Mouse (Mus musculus): ENCODE measurements around the gene Atrn.

Gene Atrn

DNA sequence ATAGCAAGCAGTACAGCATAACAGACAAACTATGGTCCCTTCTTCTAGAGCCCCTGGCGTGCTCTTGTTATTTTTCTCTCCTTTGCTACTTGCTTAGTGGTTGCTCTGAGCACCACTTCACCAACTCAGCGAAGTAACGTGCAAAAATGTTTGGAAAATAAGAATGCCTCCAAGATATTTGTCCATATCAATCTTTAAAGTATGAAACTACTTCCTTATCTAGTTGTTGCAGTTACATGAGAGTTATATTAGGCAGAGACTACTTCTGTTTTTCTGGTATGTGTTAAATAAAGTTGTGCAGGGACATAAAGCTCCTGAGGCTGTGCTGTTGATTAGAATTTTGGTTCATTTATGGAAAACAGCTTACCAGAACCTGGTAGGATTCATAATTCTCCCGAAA lies 64.7 kb downstream of the Atrn start:
- 93% methylated on average over 4 of the region's 4 CpGs for WGBS

DNA sequence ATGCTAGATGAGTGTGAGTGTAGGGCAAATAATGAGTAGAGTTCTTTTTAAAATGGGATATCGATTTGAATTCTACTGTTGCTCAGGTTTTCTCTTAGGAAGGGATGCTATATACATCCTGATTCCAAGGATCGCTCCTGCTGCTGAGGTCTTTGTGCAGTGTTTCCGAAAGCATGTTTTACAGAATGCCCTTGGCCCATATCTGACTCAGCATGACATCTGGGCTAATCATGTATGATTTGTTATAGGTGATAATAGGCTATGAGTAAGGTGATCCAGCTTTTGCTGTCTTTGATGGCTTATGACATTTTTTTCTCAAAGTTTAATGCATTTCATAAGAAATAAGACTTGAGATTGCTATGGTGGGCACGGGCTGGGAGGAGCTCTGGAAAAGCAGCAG lies 66.1 kb downstream of the Atrn start:
- 88% methylated on average over 4 of the region's 4 CpGs for WGBS

DNA sequence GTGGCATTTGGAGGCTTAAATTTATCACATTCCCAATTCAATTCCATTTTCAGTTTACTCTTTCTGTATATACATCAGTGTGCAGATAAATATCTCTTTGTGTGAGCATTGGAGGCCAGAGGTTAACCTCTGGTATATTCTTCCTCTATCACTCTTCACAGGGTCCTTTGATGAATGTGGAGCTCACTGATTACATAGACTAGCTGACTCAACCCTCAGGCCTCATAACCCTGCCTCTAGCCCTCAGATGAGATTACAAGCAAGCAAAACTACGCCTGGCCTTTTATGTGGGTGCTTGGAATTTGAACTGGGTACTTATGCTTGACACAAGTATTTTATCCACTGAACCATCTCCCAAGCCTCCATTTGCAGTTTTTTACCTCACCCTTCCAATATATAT lies 68.6 kb downstream of the Atrn start:
- 94% methylated on average over 1 of the region's 1 CpGs for WGBS

DNA sequence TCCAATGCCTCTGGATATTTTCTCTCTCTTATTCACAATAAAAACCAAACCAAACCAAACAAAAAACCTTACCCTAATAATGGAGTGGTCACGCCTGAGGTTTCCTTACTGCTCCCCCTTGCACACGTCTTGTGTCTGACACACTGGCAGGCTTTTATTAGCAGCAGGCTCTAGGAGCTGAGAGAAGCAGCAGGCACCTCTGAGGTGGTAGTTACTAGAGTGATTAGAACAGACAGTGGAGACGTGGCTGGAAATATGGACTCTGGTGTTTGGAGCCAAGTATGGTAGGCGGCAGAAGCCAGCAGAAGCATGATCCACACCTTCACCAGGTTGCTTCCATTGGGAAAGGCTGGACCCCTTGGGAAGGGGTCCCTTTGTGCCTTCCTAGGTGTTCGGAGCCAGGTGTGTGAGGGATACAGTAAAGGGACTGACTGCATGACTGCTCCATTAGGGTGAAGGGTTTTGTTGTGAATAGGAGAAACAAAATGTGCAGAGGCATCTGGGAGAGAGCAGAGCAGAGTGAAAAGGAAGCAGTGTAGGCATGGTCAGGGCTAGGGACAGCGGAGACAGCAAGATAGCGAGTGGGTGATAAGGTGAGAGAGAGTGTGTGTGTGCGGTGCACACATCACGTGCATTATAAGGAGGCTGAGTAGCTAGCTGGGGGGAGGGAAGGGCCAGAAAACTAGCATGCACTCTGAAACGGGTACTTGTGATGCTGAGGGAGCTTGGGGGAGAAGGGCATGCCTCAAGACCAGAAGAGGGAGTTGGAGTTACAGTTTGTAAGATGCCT lies 72.0 kb downstream of the Atrn start:
- 69% methylated on average over 10 of the region's 10 CpGs for WGBS

DNA sequence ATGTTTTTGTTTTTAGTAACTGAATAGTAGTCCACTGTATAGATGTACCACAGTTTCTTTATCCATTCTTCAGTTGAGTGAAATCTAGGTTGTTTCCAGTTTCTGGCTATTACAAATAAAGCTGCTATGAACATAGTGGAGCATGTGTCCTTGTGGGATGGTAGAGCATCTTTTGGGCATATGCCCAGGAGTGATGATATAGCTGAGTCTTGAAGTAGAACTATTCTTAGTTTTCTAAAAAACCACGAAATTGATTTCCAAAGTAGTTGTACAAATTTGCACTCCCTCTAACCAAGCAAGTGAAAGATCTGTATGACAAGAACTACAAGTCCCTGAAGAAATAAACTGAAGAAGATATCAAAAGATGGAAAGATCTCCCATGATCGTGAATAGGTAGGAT lies 86.5 kb downstream of the Atrn start:
- 57% methylated on average over 2 of the region's 2 CpGs for WGBS

DNA sequence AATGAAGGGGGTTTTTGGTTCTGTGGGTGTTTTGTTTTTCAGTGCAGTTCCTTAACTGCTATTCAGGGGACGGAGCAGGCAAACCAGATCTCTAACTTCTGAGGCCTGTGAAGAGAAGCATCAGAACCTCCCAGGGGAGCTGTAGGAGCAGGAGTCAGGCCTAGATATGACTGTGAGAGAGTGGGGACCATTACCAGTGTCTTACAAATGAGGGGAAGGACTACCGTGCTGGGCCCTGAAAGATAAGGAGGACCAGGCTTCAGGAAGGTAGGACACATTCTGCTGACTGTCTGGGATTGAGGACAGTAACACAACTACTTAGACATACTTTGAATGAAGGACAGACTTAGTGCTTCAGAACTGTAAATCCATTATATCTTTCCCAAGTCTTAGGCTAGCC lies 102.8 kb downstream of the Atrn start:
- 80% methylated on average over 2 of the region's 2 CpGs for WGBS

DNA sequence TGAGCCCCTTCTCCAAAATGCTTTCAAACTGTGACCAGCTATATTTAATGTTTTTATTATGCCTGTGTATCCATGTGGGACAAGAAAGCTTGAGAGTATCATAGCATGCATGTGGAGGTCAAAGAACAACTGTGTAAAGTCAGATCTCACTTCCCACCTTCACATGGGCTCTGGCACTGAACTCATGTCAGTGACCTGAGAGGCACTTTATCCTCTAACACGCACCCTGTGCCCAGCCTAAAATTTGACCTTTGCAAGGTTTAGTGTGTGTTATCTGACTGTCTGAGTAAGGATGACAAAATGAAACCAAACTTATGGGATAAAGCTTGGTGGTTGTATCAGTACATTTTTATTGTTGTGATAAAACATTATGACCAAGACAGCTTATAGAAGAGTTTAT lies 104.3 kb downstream of the Atrn start:
- 90% methylated on average over 1 of the region's 1 CpGs for WGBS

DNA sequence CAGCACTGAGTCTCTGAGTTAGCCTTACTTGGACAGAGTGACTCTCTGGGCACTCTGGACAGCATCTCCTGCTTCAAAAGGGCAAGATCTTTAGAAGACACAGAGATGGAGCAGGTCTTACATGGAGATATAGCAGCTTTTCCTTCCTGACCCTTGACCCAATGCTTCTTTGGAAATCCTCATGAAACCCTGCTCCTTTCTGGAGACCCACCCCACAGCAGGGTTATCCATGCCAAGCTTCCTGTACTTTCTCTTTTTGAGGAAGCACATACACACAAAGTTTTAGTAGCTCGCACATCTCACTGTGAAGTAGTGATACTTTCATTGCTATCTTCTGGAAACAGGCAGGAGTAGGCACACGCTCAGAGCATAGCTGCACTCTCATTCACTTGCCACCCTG lies 118.9 kb downstream of the Atrn start:
- WGBS = 85% methylated on average over 2 of the region's 2 CpGs

DNA sequence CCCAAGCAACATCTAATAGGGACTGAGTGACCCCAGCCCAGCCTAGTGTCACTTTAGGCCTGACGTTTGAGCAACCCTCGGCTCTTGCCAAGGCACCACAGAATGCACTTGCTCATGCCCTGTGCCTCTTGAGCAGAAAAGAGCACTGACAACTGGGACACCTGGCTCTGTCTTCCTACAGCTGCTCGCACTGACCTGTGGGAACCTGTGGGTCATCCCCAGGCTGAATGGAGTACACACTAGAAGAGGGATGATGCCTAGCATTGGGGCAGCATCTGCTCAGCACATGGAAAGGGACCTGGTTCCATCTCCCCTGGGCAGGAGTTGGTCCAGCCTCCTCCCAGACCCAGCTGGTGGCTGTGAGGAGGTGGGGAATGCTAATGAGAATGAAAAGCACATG lies 120.6 kb downstream of the Atrn start:
- WGBS = 85% methylated on average over 3 of the region's 3 CpGs

DNA sequence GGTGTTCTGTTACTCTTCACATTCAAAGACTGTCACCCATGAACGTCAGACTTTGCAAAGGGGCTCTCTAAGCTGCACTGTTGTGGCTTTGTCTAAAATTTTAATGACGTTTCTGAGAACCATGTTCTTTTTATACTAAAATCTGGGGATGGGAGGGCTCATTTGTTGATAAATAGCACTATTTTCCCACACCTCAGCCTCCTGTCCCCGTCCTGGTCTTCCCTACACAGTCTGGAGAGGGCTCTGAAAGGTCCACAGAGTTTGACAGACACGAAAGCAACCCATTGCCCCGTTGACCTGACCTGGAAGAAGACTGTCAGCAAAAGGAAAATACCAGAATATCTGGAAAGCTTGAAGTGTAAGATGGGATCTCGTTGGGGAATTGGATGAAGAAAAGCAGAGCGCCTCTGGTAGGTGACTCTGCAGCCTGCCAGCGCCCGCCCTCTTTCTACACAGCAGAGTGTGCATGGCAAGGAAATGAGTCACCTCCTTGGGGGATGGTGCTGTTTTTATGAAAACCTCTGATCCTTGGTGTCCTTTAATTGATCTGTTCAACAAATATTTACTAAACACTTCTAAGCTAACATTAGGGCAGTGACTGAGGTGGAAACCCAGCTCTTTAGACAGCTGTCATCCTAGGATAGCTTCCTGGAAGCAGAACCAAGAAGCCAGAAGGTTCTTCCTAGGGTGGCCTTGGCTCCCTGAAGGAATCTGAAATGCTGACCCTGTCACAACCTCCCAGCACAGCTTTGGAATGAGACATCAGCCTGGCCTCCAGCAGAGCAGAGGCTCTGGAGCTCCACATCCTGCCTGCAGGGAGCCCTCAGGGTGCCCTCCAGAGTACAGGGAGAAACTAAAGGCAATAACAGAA lies 123.0 kb downstream of the Atrn start:
- WGBS = 55% methylated on average over 9 of the region's 9 CpGs

DNA sequence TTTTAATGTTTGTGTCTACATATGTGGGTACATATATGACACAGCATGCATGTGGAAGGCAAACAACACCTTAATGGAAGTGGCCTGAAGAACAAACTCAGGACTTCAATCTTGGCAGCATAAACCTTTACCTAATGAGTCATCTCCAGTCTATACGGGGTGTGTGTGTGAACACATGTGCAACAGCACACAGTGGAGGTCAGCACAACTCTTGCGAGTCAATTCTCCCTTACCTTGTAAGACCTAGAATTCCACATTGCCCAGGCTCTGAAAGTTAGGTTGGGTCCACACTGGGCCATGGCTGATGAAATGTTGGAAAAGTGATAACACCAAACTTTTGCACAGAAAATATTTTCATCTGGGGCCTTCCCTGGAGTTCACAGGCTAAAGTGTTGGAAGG lies 124.3 kb downstream of the Atrn start:
- 74% methylated on average over 2 of the region's 2 CpGs for WGBS

DNA sequence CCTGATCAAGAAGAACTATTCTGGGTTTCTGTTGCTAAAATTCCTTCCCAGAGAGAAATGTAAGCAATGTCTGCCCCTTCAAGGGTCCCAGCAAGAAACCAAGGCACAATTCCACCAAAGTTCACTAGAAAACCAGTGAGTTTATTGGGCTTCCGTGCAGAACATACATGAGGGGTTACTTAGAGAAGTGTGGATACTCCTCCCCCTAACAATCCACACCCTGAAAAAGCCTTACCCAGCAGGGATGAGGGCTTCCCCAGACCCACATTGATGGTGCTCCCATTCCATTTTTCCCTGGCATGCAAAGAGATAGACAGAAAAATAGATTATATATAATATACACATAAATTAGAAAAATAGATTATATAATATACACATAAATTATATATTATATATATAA lies 124.7 kb downstream of the Atrn start:
- 88% methylated on average over 1 of the region's 1 CpGs for WGBS

DNA sequence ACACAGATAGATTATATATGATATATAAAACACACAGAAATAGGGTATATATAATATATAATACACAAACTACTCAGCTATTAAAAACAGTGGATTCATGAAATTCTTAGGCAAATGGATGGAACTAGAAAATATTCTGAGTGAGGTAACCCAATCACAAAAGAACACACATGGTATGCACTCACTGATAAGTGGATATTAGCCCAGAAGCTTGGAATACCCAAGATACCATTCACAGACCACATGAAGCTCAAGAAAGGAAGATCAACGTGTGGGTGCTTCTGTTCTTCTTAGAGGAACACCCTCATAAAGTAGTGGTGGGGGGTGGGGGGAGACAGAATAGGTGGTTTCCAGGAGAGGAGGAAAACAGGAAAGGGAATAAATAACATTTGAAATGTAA lies 125.1 kb downstream of the Atrn start:
- 66% methylated on average over 1 of the region's 1 CpGs for WGBS

DNA sequence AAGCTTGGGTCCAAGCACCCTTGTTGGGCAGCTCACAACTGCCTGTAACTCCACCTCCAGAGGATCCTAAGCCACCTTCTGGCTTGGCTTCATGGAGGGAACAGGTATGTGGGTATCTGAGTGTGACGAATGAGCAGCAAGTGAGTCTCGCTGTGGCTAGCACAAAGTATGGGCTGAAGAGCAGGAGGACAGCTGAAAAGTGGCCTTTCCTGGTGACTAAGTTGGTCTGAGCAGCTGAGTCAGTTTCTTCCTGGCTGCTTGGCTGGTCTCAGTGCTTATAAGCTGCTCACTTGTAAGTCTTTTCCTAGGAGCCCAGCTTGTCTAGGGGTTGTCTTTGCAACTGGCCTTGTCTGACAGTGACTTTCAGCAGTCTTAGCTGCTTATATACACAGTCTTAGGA lies 130.0 kb downstream of the Atrn start:
- 93% methylated on average over 2 of the region's 2 CpGs for WGBS

DNA sequence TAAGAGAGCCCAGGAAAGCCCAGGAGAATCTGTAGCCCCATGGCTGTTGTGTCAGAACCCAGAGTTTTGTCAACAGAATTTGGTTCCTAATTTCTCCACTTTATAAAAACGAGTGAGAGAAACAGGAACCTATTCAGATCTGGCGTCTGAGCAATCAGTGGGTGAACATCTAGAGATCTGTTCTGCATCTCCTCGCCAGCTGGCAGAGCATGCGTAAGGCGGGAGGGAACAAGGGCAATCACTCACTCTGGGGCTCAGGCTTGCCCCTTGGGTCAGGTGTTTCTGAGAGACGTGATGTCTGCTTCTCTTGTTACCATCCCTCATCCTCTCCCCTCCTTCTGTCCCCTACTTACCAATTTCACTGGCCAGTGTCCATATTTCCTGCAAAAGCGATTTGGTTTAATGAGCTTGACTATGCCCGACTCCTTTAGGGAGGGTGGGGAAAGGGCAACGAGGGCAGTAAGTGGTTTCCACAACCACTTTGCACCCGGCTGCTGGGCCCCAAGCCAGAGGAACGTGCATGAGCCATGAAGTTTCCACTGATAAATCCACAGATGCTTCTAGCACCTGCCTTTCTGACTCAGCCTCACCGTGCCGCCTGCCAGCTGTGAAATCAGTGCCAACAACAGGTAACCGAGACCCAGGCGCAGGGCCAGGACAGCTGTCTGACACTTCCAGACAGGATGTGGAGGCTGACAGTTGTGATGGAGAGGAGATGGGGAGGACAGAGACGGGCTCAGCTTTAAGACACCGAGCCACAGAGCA lies 131.1 kb downstream of the Atrn start:
- 22% methylated on average over 17 of the region's 17 CpGs for WGBS

DNA sequence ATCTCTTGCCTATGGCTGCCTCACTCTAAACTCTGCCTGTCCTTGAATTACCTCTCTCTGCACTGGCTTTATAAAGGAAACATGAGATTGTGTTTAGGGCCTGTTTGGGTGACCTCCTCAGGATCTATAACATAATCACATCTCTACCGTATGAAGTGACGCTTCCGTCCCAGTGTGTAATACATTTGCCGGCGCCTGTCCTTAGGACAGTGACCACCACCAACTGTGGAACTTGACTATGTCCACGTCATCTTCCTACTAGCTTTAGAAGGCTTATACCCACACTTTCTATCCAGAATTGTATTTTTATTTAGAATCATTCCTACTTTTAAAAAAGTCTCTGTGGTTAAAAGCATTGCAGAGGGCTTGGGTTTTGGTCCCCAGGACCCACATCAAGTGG lies 131.9 kb downstream of the Atrn start:
- 91% methylated on average over 6 of the region's 6 CpGs for WGBS

DNA sequence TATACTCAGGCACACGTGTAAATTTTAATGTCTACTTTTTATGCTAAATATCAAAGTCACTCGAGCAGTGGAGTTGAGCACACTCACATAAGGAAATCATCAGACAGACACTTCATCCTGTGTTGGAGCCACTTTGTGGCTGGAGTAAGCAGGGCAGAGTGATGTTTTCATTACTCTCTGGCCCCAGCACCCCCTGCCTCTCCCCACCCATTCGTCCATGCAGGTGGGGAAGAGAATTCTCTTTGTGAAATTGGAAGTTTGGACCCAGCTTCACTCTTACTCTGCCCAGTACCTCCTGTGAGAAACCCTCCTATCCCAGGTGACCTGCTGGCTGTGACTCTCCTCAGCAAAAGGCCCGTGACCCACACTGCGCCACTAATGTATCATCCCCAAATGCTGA lies 132.4 kb downstream of the Atrn start:
- 82% methylated on average over 5 of the region's 5 CpGs for WGBS

DNA sequence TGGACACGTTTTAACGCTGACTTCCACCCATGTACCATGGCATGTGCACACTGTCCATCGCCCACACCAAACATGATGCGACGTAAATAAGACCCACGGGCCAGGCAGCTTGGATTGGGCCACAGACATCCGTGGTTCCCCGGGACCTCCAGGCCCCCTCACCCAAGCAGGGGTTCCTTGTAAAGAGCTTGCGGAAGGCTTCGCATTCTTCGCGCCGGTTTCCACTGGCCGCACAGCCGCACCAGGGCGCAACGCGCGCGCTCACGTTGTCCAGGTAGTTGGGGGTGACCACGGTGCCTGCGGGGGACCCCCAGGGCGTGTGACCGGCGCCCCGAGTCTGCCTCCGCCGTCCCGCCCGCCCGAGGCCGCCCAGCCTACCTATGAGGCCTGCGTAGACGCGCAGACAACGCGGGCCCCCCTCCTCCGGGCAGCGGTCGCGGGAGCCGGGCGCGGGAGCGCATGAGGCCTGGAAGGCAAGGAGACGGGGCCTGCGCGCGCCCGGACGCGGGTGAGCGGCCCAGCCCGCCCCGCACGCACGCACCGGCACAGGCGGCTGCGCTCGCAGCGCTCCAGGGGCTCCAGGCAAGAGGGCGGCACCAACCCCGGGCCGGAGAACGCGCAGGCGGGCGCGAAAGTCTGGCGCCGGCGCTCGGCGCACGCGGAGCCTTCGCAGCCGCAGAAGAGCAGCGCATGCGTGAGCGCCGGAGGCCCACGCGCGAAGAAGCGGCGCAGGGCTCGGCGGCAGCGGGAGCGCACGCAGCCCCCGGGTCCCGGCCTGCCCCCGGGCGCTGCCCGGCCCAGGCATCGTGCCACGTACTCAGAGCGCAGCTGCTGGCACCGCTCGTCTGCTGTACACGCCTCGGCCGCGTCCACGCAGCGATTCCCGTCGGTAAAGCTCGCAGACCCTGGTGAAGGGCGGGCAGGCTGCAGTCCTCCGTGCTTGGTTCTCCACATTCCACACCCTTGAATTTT lies 134.8 kb downstream of the Atrn start:
- WGBS = 2% methylated on average over 106 of the region's 115 CpGs

DNA sequence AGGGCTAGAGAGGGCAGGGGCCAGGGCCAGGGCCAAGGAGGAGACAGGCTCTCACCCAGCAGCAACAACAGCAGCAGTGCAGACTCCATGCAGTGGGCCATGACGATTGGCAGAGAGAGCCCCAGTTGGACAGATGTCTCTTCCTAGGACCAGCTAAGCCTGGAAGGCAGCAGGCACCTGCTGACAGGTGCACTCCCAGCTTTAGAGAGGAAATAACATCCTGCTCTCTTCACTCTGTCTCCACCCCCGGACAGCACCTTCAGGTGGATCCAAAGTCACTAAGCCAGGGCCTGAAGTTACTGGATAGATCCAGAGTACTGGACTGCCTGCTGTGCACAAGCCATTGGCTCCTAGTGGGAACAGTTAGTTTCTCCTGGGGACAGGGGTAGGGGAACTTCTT lies 136.7 kb downstream of the Atrn start, which contains the start of gene Gfra4:
Gene Gfra4 (minus strand): TSS at position 101 of the 400 bp plus-strand sequence.
- 73% methylated on average over 2 of the region's 2 CpGs for WGBS

DNA sequence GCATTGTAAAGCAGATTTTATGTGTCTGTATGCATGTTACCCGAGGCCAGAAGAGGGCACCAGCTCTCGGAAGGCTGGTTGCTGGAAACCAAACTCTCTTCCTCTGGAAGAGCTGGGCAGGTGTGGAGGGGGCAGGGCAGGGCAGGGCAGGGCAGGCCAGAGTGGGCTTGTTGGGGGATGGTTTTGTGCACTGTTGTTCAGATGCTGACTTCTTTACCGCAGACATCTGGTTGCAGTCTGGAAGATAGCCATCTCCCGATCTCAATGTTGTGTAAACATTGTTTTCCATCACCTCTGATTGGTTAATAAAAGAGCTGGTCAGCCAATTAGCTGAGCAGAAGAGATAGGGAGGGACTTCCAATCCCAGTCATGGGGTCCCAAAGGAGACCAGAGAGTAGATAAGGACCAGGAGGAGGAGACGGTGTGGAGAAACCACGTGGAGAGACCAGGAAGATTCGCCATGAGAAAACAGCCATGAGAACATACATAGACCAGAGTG lies 138.1 kb downstream of the Atrn start:
- 21% methylated on average over 7 of the region's 7 CpGs for WGBS

All from cerebral cortex, adult 2 months (tissue).